Mouse (Mus musculus) stomach, postnatal 0 days (tissue): ENCODE results near the gene Ndufb4. TPM values are rescaled to one million over a fixed set of nuclear protein-coding genes. Genes with fewer than 3 reads are reported as not detected.

Experiments used
- ATAC-seq: fragments of 200-750 bp; cut with Nextera tagmentation; 2 replicates; pipeline ENCODE4 v1.8.0; 2017; ENCODE audit not compliant: low FRiP score, low TSS enrichment
- DNase-seq: peaks from one replicate; pipeline ENCODE4 v3.0.0-alpha.2; 2016; ENCODE audit warnings: low spot score
- H3K27ac ChIP-seq: fragments of 300-500 bp; sonication (generic); replicated peaks from 2 replicates; pipeline ENCODE4 v1.5.1; 2014; ENCODE audit warnings: mild to moderate bottlenecking, control low read depth
- H3K27me3 ChIP-seq: fragments of 300-500 bp; sonication (generic); 2 replicates; pipeline ENCODE4 v1.6.1; 2014; ENCODE audit warnings: low read length; ENCODE audit not compliant: control insufficient read depth, insufficient read depth
- H3K36me3 ChIP-seq: fragments of 300-500 bp; sonication (generic); 2 replicates; pipeline ENCODE4 v1.6.1; 2014; ENCODE audit warnings: low read length, mixed read lengths; ENCODE audit not compliant: control insufficient read depth, insufficient read depth
- H3K4me1 ChIP-seq: fragments of 300-500 bp; sonication (generic); replicated peaks from 2 replicates; pipeline ENCODE4 v1.6.1; 2014; ENCODE audit warnings: antibody characterized with exemption; ENCODE audit not compliant: control insufficient read depth, insufficient read depth
- H3K4me2 ChIP-seq: fragments of 300-500 bp; sonication (generic); replicated peaks from 2 replicates; pipeline ENCODE4 v1.6.1; 2014; ENCODE audit warnings: low read depth, mild to moderate bottlenecking, control low read depth, moderate library complexity
- H3K4me3 ChIP-seq: fragments of 300-500 bp; sonication (generic); 2 replicates; pipeline ENCODE4 v1.5.1; 2014; ENCODE audit warnings: low read depth, low read length, control low read depth
- H3K9ac ChIP-seq: fragments of 300-500 bp; sonication (generic); 2 replicates; pipeline ENCODE4 v1.6.1; 2014; ENCODE audit warnings: mild to moderate bottlenecking, low read length, control low read depth, mixed read lengths
- H3K9me3 ChIP-seq: fragments of 300-500 bp; sonication (generic); 2 replicates; pipeline ENCODE4 v1.6.1; 2016; ENCODE audit warnings: low read length; ENCODE audit not compliant: control insufficient read depth
- CTCF ChIP-seq: IDR thresholded peaks from 2 replicates; pipeline ENCODE4 v1.5.1; 2016; ENCODE audit warnings: antibody characterized with exemption, low read depth, mild to moderate bottlenecking, moderate library complexity
- EP300 ChIP-seq: optimal IDR thresholded peaks from 2 replicates; pipeline ENCODE3; 2016; ENCODE audit warnings: antibody characterized with exemption
- WGBS: fragments of 180-500 bp; shearing (Covaris S2); extraction: QIAGEN DNeasy Blood & Tissue Kit; methylation state at CpG from one replicate; pipeline ENCODE4 v1.1.7; 2014; 5-methylcytosine and 5-hydroxymethylcytosine counted together
- polyA plus RNA-seq: library from polyadenylated mRNA; unstranded; fragments of >200 nt; fragmentation: Nextera tagmentation; extraction: Ambion mirVana; gene quantifications from 2 replicates; pipeline ENCODE4 v1.2.1, GENCODE M21; 2015

Ndufb4 gene
- polyA plus RNA-seq, 1 experiment from 2014 or later: 119 TPM

GRCm38 (mm10) chr16:37651467-37651866 lies 2.8 kb downstream of the Ndufb4 start:
- Histone ChIP-seq H3K27ac (no peak overlapping the region), H3K4me1 (peaks cover 6% of the 10 kb centered on the region), H3K36me3 (peaks cover 7% of the 10 kb centered on the region), H3K9me3 (no peaks in the 10 kb centered on the region), H3K4me3 (no peak overlapping the region), H3K27me3 (no peaks in the 10 kb centered on the region), H3K4me2 (no peak overlapping the region), H3K9ac (no peak overlapping the region)
- TF ChIP-seq EP300 (no peak), CTCF (no peak)
- ATAC-seq: no peak
- 84% methylated on average over 5 of the region's 5 CpGs for WGBS
- DNase-seq: no peak

DNA sequence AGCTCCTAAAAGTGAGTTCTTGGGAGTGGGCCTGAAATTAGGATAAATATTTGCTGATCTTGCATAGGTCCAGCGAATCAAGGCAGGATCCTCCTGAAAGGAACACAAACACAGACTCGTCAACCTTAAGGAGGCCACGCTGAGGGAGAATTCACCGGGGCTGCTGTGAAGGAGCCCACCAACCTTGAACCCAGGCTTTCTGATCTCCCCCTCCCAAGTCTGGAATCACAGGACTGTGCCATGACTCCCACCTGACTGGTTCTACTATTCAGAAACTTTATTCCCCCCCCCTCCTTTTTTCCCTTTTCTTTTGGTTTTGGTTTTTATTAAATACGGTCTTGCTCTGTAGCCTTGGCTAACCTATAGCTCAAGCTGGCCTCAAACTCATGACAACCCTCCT lies 5.2 kb downstream of the Ndufb4 start:
- Histone ChIP-seq H3K4me2 (no peak overlapping the region), H3K27ac (no peak overlapping the region), H3K36me3 (peaks cover 14% of the 10 kb centered on the region), H3K9me3 (no peaks in the 10 kb centered on the region), H3K4me1 (peaks cover 6% of the 10 kb centered on the region), H3K27me3 (no peaks in the 10 kb centered on the region), H3K9ac (no peak overlapping the region), H3K4me3 (no peak overlapping the region)
- ATAC-seq: no peak
- WGBS: 63% methylated on average over 5 of the region's 5 CpGs
- no peak for TF ChIP-seq CTCF
- TF ChIP-seq EP300: no peak
- no peak for DNase-seq

GRCm38 (mm10) chr16:37647936-37648335 lies 6.3 kb downstream of the Ndufb4 start:
- WGBS: 91% methylated on average over 8 of the region's 8 CpGs
- no peak for DNase-seq
- no peak overlapping the region for H3K4me3 ChIP-seq

DNA sequence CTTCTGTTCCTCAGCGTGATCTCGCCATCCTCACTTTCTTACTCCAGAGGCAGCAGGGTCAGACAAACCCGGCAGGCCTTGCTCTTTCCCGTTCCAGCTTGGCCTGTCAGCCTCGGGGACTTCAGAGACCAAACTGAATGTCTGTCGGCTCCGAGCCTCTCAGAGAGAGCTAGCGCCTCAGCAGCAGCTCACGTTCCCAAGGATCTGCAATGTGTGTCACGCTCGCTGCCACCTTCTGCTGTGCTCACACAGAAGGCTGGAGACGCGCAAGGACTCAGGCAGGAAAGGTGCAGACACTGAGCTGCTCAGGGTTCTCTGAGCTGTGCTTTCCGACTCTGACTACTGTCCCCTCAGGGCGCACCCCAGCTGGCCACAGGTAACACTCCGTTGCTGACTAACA lies 7.2 kb downstream of the Ndufb4 start:
- DNase-seq (no peak), ATAC-seq (no peak)
- Histone ChIP-seq H3K4me1 (peaks cover under 1% of the 10 kb centered on the region; the same call in 1 of the 2 replicates), H3K9ac (no peak overlapping the region), H3K9me3 (no peaks in the 10 kb centered on the region), H3K4me3 (no peak overlapping the region), H3K36me3 (peaks cover 14% of the 10 kb centered on the region), H3K4me2 (no peak overlapping the region), H3K27ac (no peak overlapping the region), H3K27me3 (no peaks in the 10 kb centered on the region)
- whole genome bisulfite sequencing: 92% methylated on average over 16 of the region's 16 CpGs
- TF ChIP-seq EP300 (no peak), CTCF (no peak)

More at GRCm38 (mm10) chr16:37647936-37648335, 6.3 kb downstream of the Ndufb4 start:
- no peaks in the 10 kb centered on the region for H3K9me3 ChIP-seq
- no peak overlapping the region for H3K9ac ChIP-seq
- peaks cover 14% of the 10 kb centered on the region for H3K36me3 ChIP-seq
- H3K4me2 ChIP-seq: no peak overlapping the region
- H3K4me1 ChIP-seq: peaks cover 6% of the 10 kb centered on the region
- TF ChIP-seq EP300: no peak
- no peak for TF ChIP-seq CTCF
- H3K27me3 ChIP-seq: no peaks in the 10 kb centered on the region
- ATAC-seq: no peak
- H3K27ac ChIP-seq: no peak overlapping the region

DNA sequence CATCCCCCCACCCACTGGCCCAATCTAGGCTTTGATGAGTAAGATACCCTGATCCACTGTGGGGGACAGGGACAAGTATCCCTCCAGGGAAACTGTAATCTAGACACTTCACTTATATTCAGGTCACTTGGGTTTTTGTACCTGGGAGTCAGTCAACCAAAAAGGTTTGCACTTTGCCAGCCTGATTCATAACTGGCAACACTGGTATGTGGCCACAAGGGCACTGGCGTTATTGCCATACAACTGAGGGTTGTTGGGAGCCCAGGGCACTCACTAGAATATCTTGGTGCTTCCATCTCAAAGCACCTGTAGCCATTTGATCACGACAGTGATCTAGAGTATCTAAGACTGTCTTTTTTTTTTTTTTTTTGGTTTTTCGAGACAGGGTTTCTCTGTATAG lies 8.5 kb downstream of the Ndufb4 start:
- H3K36me3 ChIP-seq: peaks cover 14% of the 10 kb centered on the region
- H3K4me2 ChIP-seq: no peak overlapping the region
- TF ChIP-seq CTCF (no peak), EP300 (no peak)
- no peak overlapping the region for H3K9ac ChIP-seq
- H3K27ac ChIP-seq: no peak overlapping the region
- ATAC-seq (no peak), DNase-seq (no peak)
- H3K9me3 ChIP-seq: no peaks in the 10 kb centered on the region
- WGBS: 92% methylated on average over 3 of the region's 3 CpGs
- H3K4me1 ChIP-seq: no peaks in the 10 kb centered on the region
- H3K27me3 ChIP-seq: no peaks in the 10 kb centered on the region
- no peak overlapping the region for H3K4me3 ChIP-seq

DNA sequence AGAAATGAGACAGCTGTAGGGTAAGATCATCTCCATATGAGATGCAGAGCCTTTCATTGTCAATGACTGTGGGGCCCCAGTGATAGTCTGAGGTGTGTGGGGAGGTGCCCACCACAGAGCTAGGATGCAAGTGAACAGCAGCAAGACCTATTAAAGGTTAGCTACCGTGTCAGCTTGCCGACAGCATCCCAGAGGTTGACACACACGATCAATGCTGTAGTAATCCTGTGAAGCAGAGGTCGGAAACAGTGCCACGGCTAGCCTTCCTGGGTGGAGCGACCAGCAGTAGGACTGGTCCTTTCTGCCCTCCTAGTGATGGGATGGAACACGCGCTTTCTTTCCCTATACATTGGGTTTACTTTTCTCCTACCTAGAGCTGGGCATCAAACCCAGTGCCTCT lies 9.0 kb downstream of the Ndufb4 start:
- no peak for TF ChIP-seq CTCF
- TF ChIP-seq EP300: no peak
- H3K4me3 ChIP-seq: no peak overlapping the region
- H3K4me1 ChIP-seq: no peaks in the 10 kb centered on the region
- H3K27ac ChIP-seq: no peak overlapping the region
- ATAC-seq (no peak), DNase-seq (no peak)
- H3K9me3 ChIP-seq: no peaks in the 10 kb centered on the region
- H3K9ac ChIP-seq: no peak overlapping the region
- H3K36me3 ChIP-seq: peaks cover 14% of the 10 kb centered on the region
- WGBS: 87% methylated on average over 8 of the region's 8 CpGs
- no peak overlapping the region for H3K4me2 ChIP-seq
- H3K27me3 ChIP-seq: no peaks in the 10 kb centered on the region
